Mouse (Mus musculus) left cerebral cortex, postnatal 10 days (tissue): ENCODE measurements around the gene Plekhh1. TPM values are rescaled to one million over a fixed set of nuclear protein-coding genes. Genes with fewer than 3 reads are reported as not detected.

ENCODE experiments used
- DNase-seq, 2 experiments: peaks; one replicate each; pipeline ENCODE4 v3.0.0; 2021 to 2022; ENCODE audit warnings: low spot score in 2 of 2, mixed read lengths in 1 of 2; ENCODE audit errors: extremely low spot score in 1 of 2
- intact Hi-C: fragments of 180-260 bp; cut with DNase I; formaldehyde crosslinking; loops from one replicate; pipeline ENCODE4 v1.15.1; 2025
- total RNA-seq, 2 experiments: library from RNA; stranded (reverse); gene quantifications; 2 replicates each; pipeline ENCODE4 v1.2.3; 2021

Gene Plekhh1
- total RNA-seq, 2 experiments from 2014 or later, result 3.2 to 3.3 TPM

- DNase-seq, result no peak
- intact Hi-C loops, result no loop called here
Observed at GRCm38 (mm10) chr12:79066431-79066830, 37.5 kb downstream of the Plekhh1 start.

DNA sequence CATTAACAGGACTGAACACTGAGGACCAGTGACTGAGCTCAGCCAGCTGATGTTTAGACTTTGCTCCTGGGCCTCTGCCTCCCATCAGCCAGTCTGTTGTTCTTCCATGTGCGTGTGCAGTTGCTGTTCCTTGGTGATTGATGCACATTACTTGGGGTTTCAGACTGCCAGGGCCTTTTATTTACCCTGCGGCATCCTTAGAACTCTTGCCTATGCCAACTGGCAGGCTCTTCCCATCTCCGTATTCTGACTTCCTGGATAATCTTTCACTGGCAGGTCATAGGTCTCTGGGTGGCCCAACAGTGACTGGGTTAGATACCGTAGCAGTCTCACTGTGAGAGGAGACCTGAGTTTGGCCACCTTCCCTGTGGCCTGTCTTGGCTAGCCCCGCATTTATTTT is 38.6 kb downstream of the Plekhh1 start:
- intact Hi-C loops, result no loop called here
- no peak for DNase-seq

- DNase-seq, result no peak
- intact Hi-C loops, result no loop called here
Observed at GRCm38 (mm10) chr12:79068306-79068705, 39.3 kb downstream of the Plekhh1 start.

DNA sequence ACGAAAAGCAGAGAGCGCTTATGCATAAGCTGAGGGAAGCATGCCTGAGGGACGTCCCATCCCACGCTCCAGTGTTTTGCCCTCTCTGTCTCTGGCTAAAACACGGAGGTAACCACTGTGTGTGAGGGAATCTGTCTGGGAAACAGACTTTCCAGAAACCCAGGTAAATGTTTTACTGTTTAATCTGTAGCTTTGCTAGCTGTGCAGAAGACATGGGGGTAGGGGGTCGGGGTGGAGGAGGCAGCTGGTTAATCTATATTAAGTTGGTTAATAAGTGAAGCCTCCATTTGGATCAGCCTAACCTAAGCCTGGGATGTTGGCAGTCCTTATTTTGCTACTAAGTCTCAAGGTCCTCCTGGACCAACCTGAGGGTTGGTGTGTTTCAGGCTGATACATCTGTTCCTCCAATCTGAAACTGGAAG is 40.2 kb downstream of the Plekhh1 start:
- DNase-seq, result no peak
- intact Hi-C loops, result no loop called here

- DNase-seq, result no peak
- intact Hi-C loops, result no loop called here
Observed at GRCm38 (mm10) chr12:79069916-79070315, 41.0 kb downstream of the Plekhh1 start.

- DNase-seq, result no peak
- intact Hi-C loops, result no loop called here
Observed at GRCm38 (mm10) chr12:79070736-79071333, 41.9 kb downstream of the Plekhh1 start.

GRCm38 (mm10) chr12:79072576-79072975 is 43.6 kb downstream of the Plekhh1 start:
- intact Hi-C loops, result no loop called here

GRCm38 (mm10) chr12:79073362-79073761 is 44.4 kb downstream of the Plekhh1 start:
- intact Hi-C loops, result no loop called here
- DNase-seq, result no peak

More at GRCm38 (mm10) chr12:79072576-79072975, 43.6 kb downstream of the Plekhh1 start:
- DNase-seq, result no peak

DNA sequence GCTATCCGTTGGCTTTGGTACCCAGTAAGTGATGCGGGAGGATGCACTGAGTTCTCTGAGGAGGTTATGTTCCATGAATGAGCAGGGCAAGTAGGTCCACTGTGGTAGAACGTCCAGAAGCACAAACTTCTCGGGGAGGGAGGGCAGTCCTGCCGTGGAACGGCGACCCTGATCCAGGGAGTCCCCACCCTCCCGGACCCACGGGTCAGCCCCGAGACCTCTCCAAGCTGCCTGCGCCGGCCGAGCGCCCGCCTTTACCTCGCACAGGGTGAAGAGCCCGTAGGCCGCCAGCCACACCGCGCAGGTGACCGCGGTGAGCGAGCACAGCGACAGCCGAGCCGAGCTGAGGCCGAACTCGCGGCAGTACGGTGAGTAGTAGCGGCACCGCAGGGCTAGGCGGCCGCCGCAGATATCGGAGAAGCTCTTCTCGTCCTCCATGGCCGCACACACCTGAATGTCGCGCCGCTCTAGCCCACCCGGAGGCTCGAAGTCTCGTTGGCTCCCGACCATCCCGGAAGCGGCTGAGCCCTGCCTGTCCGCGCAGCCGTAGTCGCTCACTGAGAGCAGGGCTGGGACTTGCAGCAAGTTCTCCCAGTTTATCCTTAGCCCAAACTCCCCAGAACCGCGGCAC is 60.3 kb downstream of the Plekhh1 start, which contains the start of gene Pigh:
Gene Pigh, minus strand, starts transcription at position 470 of the 631 bp plus-strand sequence.
- intact Hi-C loops, result loop anchor here (2.0 kb wide), 1 partner anchor 170 kb away; no protein-coding TSS in a partner anchor
- peak; percentile 83 to 93 for DNase-seq

GRCm38 (mm10) chr12:79092569-79092968 is 63.6 kb downstream of the Plekhh1 start:
- intact Hi-C loops, result loop anchor here (2.0 kb wide), 1 partner anchor 70 kb away; no protein-coding TSS in a partner anchor
- peak in 1 of 2 experiments; percentile 42 for DNase-seq

GRCm38 (mm10) chr12:79097106-79097752 is 68.3 kb downstream of the Plekhh1 start:
- intact Hi-C loops, result loop anchor here (2.0 kb wide), 1 partner anchor 178 kb away; no protein-coding TSS in a partner anchor
- DNase-seq, result peak in 1 of 2 experiments; percentile 21

GRCm38 (mm10) chr12:79103773-79104172 is 74.8 kb downstream of the Plekhh1 start:
- DNase-seq, result no peak

DNA sequence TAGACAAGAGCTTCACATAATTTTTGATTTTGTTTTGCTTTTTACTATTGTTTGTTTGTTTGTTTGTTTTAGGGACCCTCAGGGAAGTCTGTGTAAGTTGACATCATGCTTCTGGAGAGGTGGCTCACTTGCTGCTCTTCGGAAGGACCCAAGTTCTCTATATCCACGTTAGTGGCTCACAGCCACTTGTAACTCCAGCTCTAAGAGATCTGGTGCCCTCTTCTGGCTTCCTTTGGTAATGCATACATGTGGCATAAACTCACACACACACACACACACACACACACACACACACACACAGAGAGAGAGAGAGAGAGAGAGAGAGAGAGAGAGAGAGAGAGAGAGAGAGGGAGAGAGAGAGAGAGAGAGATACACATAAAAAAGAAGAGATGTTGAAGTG is 75.6 kb downstream of the Plekhh1 start:
- DNase-seq, result no peak
- intact Hi-C loops, result no loop called here

More at GRCm38 (mm10) chr12:79103773-79104172, 74.8 kb downstream of the Plekhh1 start:
- intact Hi-C loops, result no loop called here

DNA sequence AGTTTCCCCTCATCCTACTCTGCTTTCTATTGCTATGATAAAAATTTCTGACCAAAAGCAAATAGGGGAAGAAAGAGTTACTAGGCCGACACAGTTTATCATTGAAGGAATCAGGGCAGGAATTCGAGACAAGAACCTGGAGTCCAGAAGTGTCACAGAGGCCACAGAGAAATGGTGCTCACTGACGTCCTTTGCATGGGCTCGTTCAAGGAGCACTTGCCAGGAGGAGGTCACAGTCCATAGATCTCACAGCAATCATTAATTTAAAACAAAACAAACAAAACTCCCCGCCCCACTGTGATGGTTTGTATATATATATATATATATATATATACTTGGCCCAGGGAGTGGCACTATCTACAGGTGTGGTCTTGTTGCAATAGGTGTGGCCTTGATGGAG is 76.3 kb downstream of the Plekhh1 start:
- DNase-seq, result no peak
- intact Hi-C loops, result no loop called here

GRCm38 (mm10) chr12:79118991-79119390 is 90.0 kb downstream of the Plekhh1 start:
- DNase-seq, result no peak
- intact Hi-C loops, result no loop called here

DNA sequence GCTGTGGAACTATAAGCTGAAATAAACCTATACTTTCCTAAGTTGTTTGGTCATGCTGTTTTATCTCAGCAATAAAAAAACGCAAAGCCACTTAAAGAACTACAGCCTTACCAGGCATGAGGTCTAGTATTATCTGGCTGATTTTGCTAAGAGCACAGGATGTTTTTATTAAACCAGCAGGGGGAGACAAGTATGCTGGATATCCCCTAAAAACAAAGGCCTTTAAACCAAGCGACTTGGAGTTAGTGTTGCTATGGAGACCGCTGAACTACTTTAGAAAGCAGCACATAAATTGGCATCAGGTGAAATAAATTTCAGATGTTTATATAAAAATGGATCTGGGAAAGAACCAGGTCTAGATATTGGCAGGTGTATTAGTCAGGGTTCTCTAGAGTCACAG is 93.9 kb downstream of the Plekhh1 start:
- DNase-seq, result peak in 1 of 2 experiments; percentile 9
- intact Hi-C loops, result no loop called here

GRCm38 (mm10) chr12:79130299-79131177 is 101.6 kb downstream of the Plekhh1 start, which contains the start of gene Arg2:
Arg2 (plus strand) TSS chr12:79130777.
- DNase-seq, result peak; percentile 60 to 78
- intact Hi-C loops, result no loop called here
